Mouse (Mus musculus): ENCODE results near the gene Atl2. TPM values are rescaled to one million over a fixed set of nuclear protein-coding genes. Genes with fewer than 3 reads are reported as not detected.

The Atl2 gene
- 31.7 and 33.5 TPM in 2 replicates for polyA plus RNA-seq (2016; fragmentation: Nextera tagmentation; extraction: Ambion mirVana)

DNA sequence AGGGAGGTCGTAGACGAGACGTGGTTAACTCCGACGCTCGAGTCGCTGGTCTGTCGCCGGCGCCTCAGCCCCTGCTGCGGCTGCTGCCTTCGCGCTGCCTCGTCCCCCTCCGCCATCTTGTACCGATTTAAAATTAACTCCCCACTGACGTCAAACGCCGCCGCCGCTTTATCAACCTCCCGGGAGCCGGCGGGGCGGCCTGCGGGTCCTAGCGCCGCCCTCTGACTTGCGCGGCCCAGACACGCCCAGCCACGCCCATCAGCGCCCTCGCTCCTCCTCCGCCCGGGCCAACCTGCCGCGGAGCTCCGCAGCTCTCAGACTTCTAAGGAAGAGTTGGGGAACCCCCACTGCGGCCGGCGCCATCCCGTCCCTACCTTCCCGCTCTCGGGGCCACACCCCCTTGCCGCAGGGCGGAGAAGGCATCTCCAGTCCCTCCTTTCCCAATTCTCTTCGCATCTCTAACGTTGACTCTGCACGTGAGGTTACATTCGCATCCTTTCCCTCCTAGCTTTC is at the start of gene Atl2:
Gene Atl2 (minus strand): TSS at position 213 of the 513 bp plus-strand sequence.
- peak; percentile 93 for ATAC-seq (ENCODE audit: insufficient number of reproducible peaks, low FRiP score)
- WGBS, result under 1% methylated on average over 51 of the region's 51 CpGs

GRCm38 (mm10) chr17:79944851-79945250 is 48.9 kb upstream of the Atl2 start:
- ATAC-seq (ENCODE audit: insufficient number of reproducible peaks, low FRiP score), result no peak
- Histone ChIP-seq H3K27me3 (replicated peaks) (no peaks in the 10 kb centered on the region), H3K4me3 (no peak overlapping the region), H3K4me2 (no peak overlapping the region), H3K36me3 (no peaks in the 10 kb centered on the region), H3K27ac (ENCODE audit: poor library complexity, severe bottlenecking) (no peak overlapping the region), H3K4me1 (replicated peaks) (peaks cover 11% of the 10 kb centered on the region), H3K9ac (no peak overlapping the region), H3K9me3 (replicated peaks) (no peaks in the 10 kb centered on the region)
- 77% methylated on average over 6 of the region's 6 CpGs for WGBS

More for the DNA sequence above, at the start of gene Atl2:
- peak within 1 kb of the TSS; percentile 84 for H3K4me2 ChIP-seq
- peaks cover 9% of the 10 kb centered on the region; the same call in 1 of the 2 replicates for H3K27me3 ChIP-seq (replicated peaks)
- peaks cover 34% of the 10 kb centered on the region for H3K4me1 ChIP-seq (replicated peaks)
- H3K9me3 ChIP-seq (replicated peaks), result no peaks in the 10 kb centered on the region
- H3K27ac ChIP-seq (ENCODE audit: poor library complexity, severe bottlenecking), result peak within 1 kb of the TSS; percentile 96
- no peaks in the 10 kb centered on the region for H3K36me3 ChIP-seq
- peak within 1 kb of the TSS; percentile 98 for H3K9ac ChIP-seq
- H3K4me3 ChIP-seq, result peak within 1 kb of the TSS; percentile 91

DNA sequence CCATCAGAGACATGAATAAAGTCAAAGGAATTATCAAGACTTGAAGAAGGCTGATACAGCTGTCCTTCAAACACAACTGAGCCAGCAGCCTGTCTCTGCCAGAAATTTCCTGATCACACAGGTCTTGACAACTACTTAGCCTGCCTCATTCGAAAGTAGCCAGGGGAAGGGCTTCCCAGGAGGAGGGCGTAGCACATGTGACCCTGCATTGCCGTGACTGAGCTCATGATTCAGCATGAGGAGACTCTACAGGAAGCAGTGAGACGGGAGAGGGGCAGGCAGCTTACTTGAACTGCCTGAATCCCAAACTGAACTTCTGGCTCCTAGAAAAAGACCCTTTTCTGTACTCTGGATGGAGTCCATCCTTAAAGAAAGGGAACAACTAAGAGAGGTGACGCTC is 46.5 kb upstream of the Atl2 start:
- 65% methylated on average over 5 of the region's 5 CpGs for WGBS
- no peaks in the 10 kb centered on the region for H3K9me3 ChIP-seq (replicated peaks)
- no peak overlapping the region for H3K4me2 ChIP-seq
- no peaks in the 10 kb centered on the region for H3K36me3 ChIP-seq
- H3K27ac ChIP-seq (ENCODE audit: poor library complexity, severe bottlenecking), result no peak overlapping the region
- no peaks in the 10 kb centered on the region for H3K27me3 ChIP-seq (replicated peaks)
- H3K4me3 ChIP-seq, result no peak overlapping the region
- ATAC-seq (ENCODE audit: insufficient number of reproducible peaks, low FRiP score), result no peak
- no peak overlapping the region for H3K9ac ChIP-seq
- no peaks in the 10 kb centered on the region for H3K4me1 ChIP-seq (replicated peaks)

GRCm38 (mm10) chr17:79939133-79939532 is 43.2 kb upstream of the Atl2 start:
- 74% methylated on average over 3 of the region's 3 CpGs for WGBS
- Histone ChIP-seq H3K27ac (ENCODE audit: poor library complexity, severe bottlenecking) (no peak overlapping the region), H3K4me3 (no peak overlapping the region), H3K9me3 (replicated peaks) (no peaks in the 10 kb centered on the region), H3K4me1 (replicated peaks) (no peaks in the 10 kb centered on the region), H3K4me2 (no peak overlapping the region), H3K27me3 (replicated peaks) (no peaks in the 10 kb centered on the region; the same call in 1 of the 2 replicates), H3K9ac (no peak overlapping the region), H3K36me3 (no peaks in the 10 kb centered on the region)
- ATAC-seq (ENCODE audit: insufficient number of reproducible peaks, low FRiP score), result no peak

DNA sequence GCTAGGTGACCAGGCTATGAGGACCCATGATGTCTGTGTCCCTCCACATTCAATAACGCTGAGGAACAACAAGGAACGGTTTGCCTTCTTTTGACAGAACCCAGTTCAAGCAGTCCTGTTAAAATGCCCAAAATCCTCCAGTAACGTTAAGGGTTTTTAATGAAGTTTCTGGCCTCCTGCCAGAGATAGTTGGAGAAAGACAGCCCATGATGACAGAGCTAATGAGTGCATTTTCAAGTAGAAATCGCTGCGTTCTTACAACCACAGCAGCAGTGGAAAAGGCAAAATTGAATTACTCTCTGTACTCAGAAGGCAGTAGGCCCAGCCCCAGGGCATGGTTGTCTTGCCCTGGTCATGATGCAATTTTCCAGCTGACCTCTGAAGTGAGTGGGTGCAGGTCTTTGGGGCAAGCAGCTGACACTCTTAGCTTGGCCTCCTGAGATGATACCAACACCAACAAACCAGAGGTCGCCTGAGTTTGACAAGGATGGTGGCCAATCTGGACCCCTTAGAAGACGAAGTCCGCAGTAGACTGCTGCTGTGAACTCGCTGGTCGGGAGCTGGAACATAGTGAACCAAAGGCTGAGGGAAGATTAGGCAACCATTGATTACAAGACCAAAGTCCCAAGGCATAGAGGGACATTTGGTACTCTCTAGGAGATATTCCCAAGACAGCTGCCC is 42.1 kb upstream of the Atl2 start:
- no peaks in the 10 kb centered on the region; the same call in 1 of the 2 replicates for H3K27me3 ChIP-seq (replicated peaks)
- WGBS, result 78% methylated on average over 10 of the region's 10 CpGs
- H3K4me3 ChIP-seq, result no peak overlapping the region
- H3K4me2 ChIP-seq, result no peak overlapping the region
- H3K27ac ChIP-seq (ENCODE audit: poor library complexity, severe bottlenecking), result no peak overlapping the region
- no peak for ATAC-seq (ENCODE audit: insufficient number of reproducible peaks, low FRiP score)
- H3K9ac ChIP-seq, result no peak overlapping the region
- H3K36me3 ChIP-seq, result no peaks in the 10 kb centered on the region
- no peaks in the 10 kb centered on the region for H3K4me1 ChIP-seq (replicated peaks)
- no peaks in the 10 kb centered on the region for H3K9me3 ChIP-seq (replicated peaks)

DNA sequence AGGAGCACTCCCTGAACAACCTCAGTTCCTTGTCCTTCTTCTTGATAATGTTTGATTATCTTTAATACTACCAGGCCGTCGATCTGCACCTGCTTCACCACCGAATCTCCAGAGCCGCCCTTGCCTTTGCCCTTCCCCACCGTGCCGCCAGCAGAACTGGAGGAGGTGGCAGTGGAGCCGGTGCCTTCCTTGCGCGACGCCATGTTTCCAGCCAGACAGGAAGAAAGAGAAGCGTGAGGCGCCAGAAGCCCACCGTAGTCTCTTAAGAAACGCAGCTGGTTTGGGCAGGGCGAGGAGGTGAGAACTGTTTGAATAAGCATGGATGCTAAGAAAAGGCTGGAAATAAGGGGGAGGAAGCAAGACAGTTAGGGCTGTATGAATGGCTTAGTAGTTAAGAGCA is 38.4 kb upstream of the Atl2 start:
- Histone ChIP-seq H3K27me3 (replicated peaks) (no peaks in the 10 kb centered on the region; the same call in 1 of the 2 replicates), H3K4me3 (no peak overlapping the region), H3K4me1 (replicated peaks) (no peaks in the 10 kb centered on the region), H3K9ac (no peak overlapping the region), H3K4me2 (no peak overlapping the region), H3K9me3 (replicated peaks) (no peaks in the 10 kb centered on the region), H3K27ac (ENCODE audit: poor library complexity, severe bottlenecking) (no peak overlapping the region), H3K36me3 (no peaks in the 10 kb centered on the region)
- no peak for ATAC-seq (ENCODE audit: insufficient number of reproducible peaks, low FRiP score)
- 87% methylated on average over 15 of the region's 15 CpGs for WGBS

- H3K9me3 ChIP-seq (replicated peaks), result no peaks in the 10 kb centered on the region
- H3K4me2 ChIP-seq, result no peak overlapping the region
- no peaks in the 10 kb centered on the region for H3K4me1 ChIP-seq (replicated peaks)
- no peak overlapping the region for H3K9ac ChIP-seq
- no peak for ATAC-seq (ENCODE audit: insufficient number of reproducible peaks, low FRiP score)
- no peaks in the 10 kb centered on the region; the same call in 1 of the 2 replicates for H3K27me3 ChIP-seq (replicated peaks)
- H3K27ac ChIP-seq (ENCODE audit: poor library complexity, severe bottlenecking), result no peak overlapping the region
- no peak overlapping the region for H3K4me3 ChIP-seq
- WGBS, result 65% methylated on average over 5 of the region's 5 CpGs
- no peaks in the 10 kb centered on the region for H3K36me3 ChIP-seq
Observed at GRCm38 (mm10) chr17:79932676-79933278, 36.9 kb upstream of the Atl2 start.

GRCm38 (mm10) chr17:79927110-79927509 is 31.2 kb upstream of the Atl2 start:
- Histone ChIP-seq H3K27me3 (replicated peaks) (no peaks in the 10 kb centered on the region), H3K27ac (ENCODE audit: poor library complexity, severe bottlenecking) (no peak overlapping the region), H3K4me1 (replicated peaks) (no peaks in the 10 kb centered on the region), H3K4me3 (no peak overlapping the region), H3K9me3 (replicated peaks) (no peaks in the 10 kb centered on the region), H3K36me3 (no peaks in the 10 kb centered on the region), H3K9ac (no peak overlapping the region), H3K4me2 (no peak overlapping the region)
- ATAC-seq (ENCODE audit: insufficient number of reproducible peaks, low FRiP score), result no peak
- WGBS, result 82% methylated on average over 2 of the region's 2 CpGs

DNA sequence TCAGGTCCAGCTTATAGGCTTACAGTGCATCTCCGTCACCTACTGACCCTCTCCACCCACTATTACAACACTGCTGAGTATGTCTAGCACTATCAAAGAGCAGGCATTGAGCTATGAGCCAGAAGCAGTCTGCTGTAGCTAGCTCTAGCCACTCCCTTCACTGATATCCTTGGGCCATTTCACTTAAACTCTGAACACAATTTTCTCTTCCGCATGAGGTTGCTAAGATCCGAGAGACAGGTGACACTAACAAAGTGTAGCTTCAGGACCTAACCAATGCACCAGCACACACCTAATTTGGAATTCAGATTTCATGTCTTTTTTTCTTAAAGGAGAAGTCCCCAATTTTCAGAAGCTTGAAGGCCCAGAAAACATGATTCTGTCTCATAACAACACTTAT is 30.6 kb upstream of the Atl2 start:
- H3K36me3 ChIP-seq, result no peaks in the 10 kb centered on the region
- 87% methylated on average over 3 of the region's 3 CpGs for WGBS
- no peaks in the 10 kb centered on the region for H3K9me3 ChIP-seq (replicated peaks)
- no peak overlapping the region for H3K4me3 ChIP-seq
- H3K9ac ChIP-seq, result no peak overlapping the region
- no peak overlapping the region for H3K4me2 ChIP-seq
- H3K4me1 ChIP-seq (replicated peaks), result no peaks in the 10 kb centered on the region
- no peak; the same call in 1 of the 2 replicates for ATAC-seq (ENCODE audit: insufficient number of reproducible peaks, low FRiP score)
- H3K27me3 ChIP-seq (replicated peaks), result no peaks in the 10 kb centered on the region
- no peak overlapping the region for H3K27ac ChIP-seq (ENCODE audit: poor library complexity, severe bottlenecking)

DNA sequence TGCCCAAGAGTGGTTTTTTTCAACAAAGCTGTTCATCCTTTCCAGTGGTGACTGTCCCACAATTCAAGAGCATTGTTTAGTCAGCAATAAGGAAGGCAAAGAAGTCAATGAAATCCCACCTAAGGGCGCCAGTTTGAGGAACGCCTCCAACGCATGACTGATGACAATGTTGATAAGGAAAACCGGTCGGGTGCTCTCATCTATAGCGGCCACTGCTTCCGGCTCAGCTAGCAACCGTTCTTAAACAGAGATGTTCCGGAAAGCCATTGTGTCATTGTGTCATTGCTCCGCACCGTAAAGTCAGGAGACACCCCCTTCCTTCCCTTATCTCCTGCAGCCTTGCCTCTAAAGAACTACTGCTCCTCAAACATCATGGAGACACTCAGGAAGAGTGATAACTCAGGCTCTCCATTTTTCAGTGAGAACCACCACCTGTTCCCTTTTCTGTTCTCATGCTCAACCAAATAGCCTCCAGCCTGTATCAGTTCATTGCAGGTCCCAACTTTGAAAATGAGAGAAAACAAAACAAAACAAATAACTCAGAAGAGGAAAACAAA is 30.0 kb upstream of the Atl2 start:
- Histone ChIP-seq H3K4me2 (no peak overlapping the region), H3K9ac (no peak overlapping the region), H3K4me1 (replicated peaks) (no peaks in the 10 kb centered on the region), H3K4me3 (no peak overlapping the region), H3K9me3 (replicated peaks) (no peaks in the 10 kb centered on the region), H3K36me3 (no peaks in the 10 kb centered on the region), H3K27ac (ENCODE audit: poor library complexity, severe bottlenecking) (no peak overlapping the region), H3K27me3 (replicated peaks) (no peaks in the 10 kb centered on the region)
- 66% methylated on average over 11 of the region's 11 CpGs for WGBS
- no peak for ATAC-seq (ENCODE audit: insufficient number of reproducible peaks, low FRiP score)

DNA sequence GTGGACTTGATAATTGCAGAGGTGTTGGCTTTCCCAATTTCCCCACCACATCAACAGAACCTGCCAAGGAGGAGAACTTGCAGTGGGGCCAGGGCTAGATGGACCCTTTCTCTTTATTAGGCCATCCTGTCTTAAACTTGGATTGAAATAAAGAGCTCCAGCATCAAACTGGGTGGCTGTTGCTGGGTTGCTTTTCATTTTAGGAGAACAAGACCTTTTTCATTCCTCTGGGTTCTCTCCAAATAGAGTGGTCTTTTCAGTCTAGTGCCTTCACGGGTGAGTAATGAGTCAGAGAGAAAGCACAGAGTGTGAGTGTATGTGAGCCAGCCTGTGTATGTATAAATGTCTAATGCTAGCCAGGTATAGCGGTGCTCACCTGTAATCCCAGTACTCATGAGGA is 24.4 kb upstream of the Atl2 start:
- H3K9me3 ChIP-seq (replicated peaks), result no peaks in the 10 kb centered on the region
- H3K4me1 ChIP-seq (replicated peaks), result peaks cover 16% of the 10 kb centered on the region
- H3K36me3 ChIP-seq, result no peaks in the 10 kb centered on the region
- H3K4me3 ChIP-seq, result no peak overlapping the region
- no peak overlapping the region for H3K4me2 ChIP-seq
- ATAC-seq (ENCODE audit: insufficient number of reproducible peaks, low FRiP score), result no peak
- H3K9ac ChIP-seq, result no peak overlapping the region
- H3K27ac ChIP-seq (ENCODE audit: poor library complexity, severe bottlenecking), result peak overlapping the region; percentile 64
- no peaks in the 10 kb centered on the region for H3K27me3 ChIP-seq (replicated peaks)
- 68% methylated on average over 2 of the region's 2 CpGs for WGBS

Measured in heart, embryonic 12.5 days (tissue).